ENCODE assay signal across 29 mouse cellular contexts in genomic region chr5:13149909-13150308, GRCm38 (mm10). TPM values are rescaled to one million over a fixed set of nuclear protein-coding genes. Genes with fewer than 3 reads are reported as not detected.
A peak's percentile ranks its signal among the peaks of the same experiment; 100 is the strongest.
DNase-seq lines count a peak whose midpoint lies in the region; ATAC-seq and TF ChIP-seq lines count a peak whose summit lies in the region.
"Had no signal": no experiment of that assay in that cellular context is flagged by ENCODE, and none has a peak within 500 bp of the region (broad histone marks: within the 10 kb centered on the region; RNA-seq: fewer than 3 reads in every experiment).

No protein-coding gene starts in this region.

- H3K27me3 ChIP-seq in hindbrain, postnatal 0 days (ENCODE audit: insufficient read depth, low read length) = no peaks in the 10 kb centered on the region
- no peaks in the 10 kb centered on the region for H3K27me3 ChIP-seq in hindbrain, embryonic 14.5 days (ENCODE audit: control insufficient read depth, insufficient read depth, low read length)
- no peaks in the 10 kb centered on the region for H3K27me3 ChIP-seq in midbrain, embryonic 16.5 days (ENCODE audit: control insufficient read depth, insufficient read depth, low read depth, low read length)
- H3K27me3 ChIP-seq in midbrain, embryonic 11.5 days (ENCODE audit: control insufficient read depth, insufficient read depth, low read length) = no peaks in the 10 kb centered on the region
- H3K27me3 ChIP-seq in Patski = no peaks in the 10 kb centered on the region
- H3K27me3 ChIP-seq: embryonic facial prominence, embryonic 13.5 days; forebrain, embryonic 13.5 days; heart, embryonic 13.5 days; hindbrain, embryonic 15.5 days; intestine, embryonic 15.5 days had no signal

- no peak overlapping the region for H3K4me2 ChIP-seq in hindbrain, postnatal 0 days (ENCODE audit: low read depth, low read length)
- no peak overlapping the region for H3K4me2 ChIP-seq in hindbrain, embryonic 14.5 days (replicated peaks)
- no peak overlapping the region for H3K4me2 ChIP-seq in midbrain, embryonic 16.5 days (ENCODE audit: low read length)
- H3K4me2 ChIP-seq in midbrain, embryonic 11.5 days = no peak overlapping the region
- H3K4me2 ChIP-seq: embryonic facial prominence, embryonic 13.5 days; forebrain, embryonic 13.5 days; heart, embryonic 13.5 days; hindbrain, embryonic 15.5 days; intestine, embryonic 15.5 days had no signal

- no peak overlapping the region for H3K4me3 ChIP-seq in hindbrain, postnatal 0 days (ENCODE audit: low read length)
- no peak overlapping the region for H3K4me3 ChIP-seq in hindbrain, embryonic 14.5 days (replicated peaks; ENCODE audit: low read length)
- no peak overlapping the region for H3K4me3 ChIP-seq in midbrain, embryonic 16.5 days (ENCODE audit: low read depth, low read length)
- no peak overlapping the region for H3K4me3 ChIP-seq in midbrain, embryonic 11.5 days (ENCODE audit: low read depth, low read length)
- H3K4me3 ChIP-seq: embryonic facial prominence, embryonic 10.5 days; embryonic facial prominence, embryonic 13.5 days; forebrain, embryonic 10.5 days; forebrain, embryonic 13.5 days; heart, embryonic 10.5 days; heart, embryonic 13.5 days; hindbrain, embryonic 15.5 days; intestine, embryonic 15.5 days had no signal

- WGBS in hindbrain, postnatal 0 days = 69% methylated on average over 5 of the region's 5 CpGs
- 68% methylated on average over 5 of the region's 5 CpGs for WGBS in hindbrain, embryonic 14.5 days
- 53% methylated on average over 5 of the region's 5 CpGs for WGBS in midbrain, embryonic 16.5 days
- 83% methylated on average over 5 of the region's 5 CpGs for WGBS in midbrain, embryonic 11.5 days

- CTCF ChIA-PET in Patski (lab: Charles Lee) = interaction anchor here (1.0 to 1.6 kb wide), 2 partner anchors 10 to 99 kb away, joined by 3 to 5 read pairs; no protein-coding TSS in a partner anchor

- no peaks in the 10 kb centered on the region for H3K9me3 ChIP-seq in hindbrain, postnatal 0 days (ENCODE audit: low read length)
- H3K9me3 ChIP-seq in hindbrain, embryonic 14.5 days (ENCODE audit: control insufficient read depth, low read length) = no peaks in the 10 kb centered on the region
- H3K9me3 ChIP-seq in midbrain, embryonic 16.5 days (replicated peaks; ENCODE audit: control insufficient read depth, low read length, poor library complexity, severe bottlenecking) = no peaks in the 10 kb centered on the region
- no peaks in the 10 kb centered on the region for H3K9me3 ChIP-seq in midbrain, embryonic 11.5 days (ENCODE audit: control insufficient read depth, low read length)
- H3K9me3 ChIP-seq: embryonic facial prominence, embryonic 10.5 days; embryonic facial prominence, embryonic 13.5 days; forebrain, embryonic 10.5 days; forebrain, embryonic 13.5 days; heart, embryonic 10.5 days; heart, embryonic 13.5 days; hindbrain, embryonic 15.5 days; intestine, embryonic 15.5 days had no signal

- H3K27ac ChIP-seq in hindbrain, postnatal 0 days = no peak overlapping the region
- no peak overlapping the region for H3K27ac ChIP-seq in hindbrain, embryonic 14.5 days
- no peak overlapping the region for H3K27ac ChIP-seq in midbrain, embryonic 16.5 days (ENCODE audit: low read length)
- no peak overlapping the region for H3K27ac ChIP-seq in midbrain, embryonic 11.5 days (ENCODE audit: low read depth, low read length)
- H3K27ac ChIP-seq: embryonic facial prominence, embryonic 10.5 days; embryonic facial prominence, embryonic 13.5 days; forebrain, embryonic 10.5 days; forebrain, embryonic 13.5 days; heart, embryonic 10.5 days; heart, embryonic 13.5 days; hindbrain, embryonic 15.5 days; intestine, embryonic 15.5 days had no signal

- no peak for TF ChIP-seq CTCF in hindbrain, postnatal 0 days (IDR thresholded peaks at IDR 0.05; ENCODE audit: low read depth)
- TF ChIP-seq CTCF in Patski (IDR thresholded peaks at IDR 0.05) = no peak

- H3K4me1 ChIP-seq in hindbrain, postnatal 0 days (ENCODE audit: insufficient read depth, low read length) = no peaks in the 10 kb centered on the region
- H3K4me1 ChIP-seq in hindbrain, embryonic 14.5 days (replicated peaks; ENCODE audit: control insufficient read depth, insufficient read depth, low read length) = peaks cover 4% of the 10 kb centered on the region; the same call in 1 of the 2 replicates
- no peaks in the 10 kb centered on the region; the same call in 1 of the 2 replicates for H3K4me1 ChIP-seq in midbrain, embryonic 16.5 days (ENCODE audit: control insufficient read depth, insufficient read depth, low read length)
- H3K4me1 ChIP-seq in midbrain, embryonic 11.5 days (ENCODE audit: control insufficient read depth, insufficient read depth, low read length) = no peaks in the 10 kb centered on the region
- H3K4me1 ChIP-seq: embryonic facial prominence, embryonic 10.5 days; forebrain, embryonic 10.5 days; heart, embryonic 10.5 days; heart, embryonic 13.5 days; hindbrain, embryonic 15.5 days; intestine, embryonic 15.5 days had no signal

- in situ Hi-C loops in Patski (cut with MboI; ENCODE audit: low pct_unique_long_range_greater_than_20kb) = no loop called here

- POLR2A ChIA-PET in Patski (lab: Charles Lee) = no interaction called here

- H3K9ac ChIP-seq in hindbrain, postnatal 0 days (replicated peaks; ENCODE audit: low read length) = no peak overlapping the region
- no peak overlapping the region for H3K9ac ChIP-seq in hindbrain, embryonic 14.5 days
- no peak overlapping the region for H3K9ac ChIP-seq in midbrain, embryonic 16.5 days (ENCODE audit: low read depth, low read length)
- no peak overlapping the region for H3K9ac ChIP-seq in midbrain, embryonic 11.5 days (ENCODE audit: low read length)
- H3K9ac ChIP-seq: embryonic facial prominence, embryonic 13.5 days; forebrain, embryonic 13.5 days; heart, embryonic 13.5 days; hindbrain, embryonic 15.5 days; intestine, embryonic 15.5 days had no signal

- ATAC-seq in hindbrain, postnatal 0 days = no peak
- no peak for ATAC-seq in hindbrain, embryonic 14.5 days (ENCODE audit: low FRiP score)
- peak; percentile 48; the same call in 1 of the 2 replicates for ATAC-seq in midbrain, embryonic 16.5 days
- no peak for ATAC-seq in midbrain, embryonic 11.5 days (ENCODE audit: low FRiP score)
- ATAC-seq in Patski = peak; percentile 94
- ATAC-seq in activated CD4-positive, CD25-positive, alpha-beta regulatory T cell, adult 4 months = no peak
- no peak for ATAC-seq in megakaryocyte progenitor cell, adult 5-6 weeks (replicated peaks; ENCODE audit: poor library complexity)
- ATAC-seq: CD4-positive, CD25-positive, alpha-beta regulatory T cell, adult 4 months; forebrain, embryonic 13.5 days; intestine, embryonic 15.5 days had no signal

- peak; percentile 5 for DNase-seq in hindbrain, postnatal 0 days (ENCODE audit: low spot score)
- no peak for DNase-seq in hindbrain, embryonic 14.5 days (ENCODE audit: low spot score)
- no peak for DNase-seq in midbrain, embryonic 11.5 days (ENCODE audit: low spot score, missing footprints)
- DNase-seq in Patski (ENCODE audit: low read depth, low spot score) = peak; percentile 28
- DNase-seq: adrenal gland, adult 8-10 months; adrenal gland, postnatal 36 days; cerebellum, adult 11 months; cerebellum, adult 2 months; cerebellum, adult 9-11 months; cerebellum, postnatal 36 days; embryo, embryonic 11 days; gastrocnemius, postnatal 25 days; heart, adult 18-20 months; heart, postnatal 14 days; heart, postnatal 4 days; kidney, adult 11 months had no signal

- H3K36me3 ChIP-seq in hindbrain, postnatal 0 days (ENCODE audit: insufficient read depth, low read length) = no peaks in the 10 kb centered on the region
- H3K36me3 ChIP-seq in hindbrain, embryonic 14.5 days (replicated peaks; ENCODE audit: control insufficient read depth, insufficient read depth) = no peaks in the 10 kb centered on the region
- H3K36me3 ChIP-seq in midbrain, embryonic 16.5 days (ENCODE audit: control insufficient read depth, insufficient read depth, low read length) = no peaks in the 10 kb centered on the region
- no peaks in the 10 kb centered on the region for H3K36me3 ChIP-seq in midbrain, embryonic 11.5 days (ENCODE audit: control insufficient read depth, insufficient read depth, low read length)
- H3K36me3 ChIP-seq: embryonic facial prominence, embryonic 10.5 days; embryonic facial prominence, embryonic 13.5 days; forebrain, embryonic 10.5 days; heart, embryonic 10.5 days; heart, embryonic 13.5 days; hindbrain, embryonic 15.5 days; intestine, embryonic 15.5 days had no signal

RNA-seq across cellular contexts. Expression of gene Sema3a, which starts 24.7 kb away (rescaled TPM):
- total RNA-seq in hindbrain, postnatal 0 days (2014; rRNA removed) = 32.3 and 36.9 TPM in 2 replicates
- 15.6 and 16.3 TPM in 2 replicates for polyA plus RNA-seq in hindbrain, postnatal 0 days (2015; fragmentation: Nextera tagmentation; extraction: Ambion mirVana)
- 31.1 and 37.2 TPM in 2 replicates for polyA plus RNA-seq in hindbrain, embryonic 14.5 days (2014; fragmentation: Nextera tagmentation; extraction: Ambion mirVana)
- 7.2 and 7.4 TPM in 2 replicates for polyA plus RNA-seq in midbrain, embryonic 16.5 days (2015; fragmentation: Nextera tagmentation; extraction: Ambion mirVana)
- 9.8 and 10.4 TPM in 2 replicates for polyA plus RNA-seq in midbrain, embryonic 11.5 days (2014; fragmentation: Nextera tagmentation; extraction: Ambion mirVana)
- polyA plus RNA-seq in Patski (2021) = 7.5 TPM
- not detected for polyA plus RNA-seq in activated CD4-positive, CD25-positive, alpha-beta regulatory T cell, adult 4 months (2017; shearing (Covaris generic))
- not detected in 2 replicates for total RNA-seq in megakaryocyte progenitor cell, adult 5-6 weeks (2015)
- not detected in 2 replicates for total RNA-seq in megakaryocyte progenitor cell, adult 5-6 weeks (2017)
- total RNA-seq: MEL had no signal

Comparison
In these comparisons a context has a peak if more than half of its experiments do, and no peak if none do; other contexts are left out.
1. ATAC-seq: peak in midbrain, embryonic 16.5 days (single experiment) and Patski (single experiment); none in hindbrain, postnatal 0 days (single experiment), hindbrain, embryonic 14.5 days (single experiment), midbrain, embryonic 11.5 days (single experiment), activated CD4-positive, CD25-positive, alpha-beta regulatory T cell, adult 4 months (single experiment) and megakaryocyte progenitor cell, adult 5-6 weeks (single experiment).
2. DNase-seq: peak in hindbrain, postnatal 0 days (single experiment) and Patski (single experiment); none in hindbrain, embryonic 14.5 days (single experiment) and midbrain, embryonic 11.5 days (single experiment).